Mouse (Mus musculus): ENCODE measurements around the gene Wdr63.
A peak's percentile ranks its signal among the peaks of the same experiment; 100 is the strongest.

Wdr63 gene

GRCm38 (mm10) chr3:146053082-146053814 lies 54.7 kb downstream of the Wdr63 start:
- no peak for DNase-seq (ENCODE audit: inconsistent ontology term)

- peak; percentile 57 for DNase-seq (ENCODE audit: inconsistent ontology term)
These were observed 56.5 kb downstream of the Wdr63 start for GRCm38 (mm10) chr3:146051277-146052007.

GRCm38 (mm10) chr3:146049951-146050350 lies 58.0 kb downstream of the Wdr63 start:
- no peak for DNase-seq (ENCODE audit: inconsistent ontology term)

- peak; percentile 25 for DNase-seq (ENCODE audit: inconsistent ontology term)
These were observed 60.2 kb downstream of the Wdr63 start for GRCm38 (mm10) chr3:146047704-146048207.

- no peak for DNase-seq (ENCODE audit: inconsistent ontology term)
These were observed 61.9 kb downstream of the Wdr63 start for GRCm38 (mm10) chr3:146046076-146046475.

- peak; percentile 81 for DNase-seq (ENCODE audit: inconsistent ontology term)
These were observed 63.0 kb downstream of the Wdr63 start for GRCm38 (mm10) chr3:146044977-146045376.

GRCm38 (mm10) chr3:146041382-146041781 lies 66.5 kb downstream of the Wdr63 start:
- DNase-seq (ENCODE audit: inconsistent ontology term), result no peak

- DNase-seq (ENCODE audit: inconsistent ontology term), result no peak
These were observed 68.6 kb downstream of the Wdr63 start for GRCm38 (mm10) chr3:146039132-146039903.

GRCm38 (mm10) chr3:146037906-146038305 lies 70.0 kb downstream of the Wdr63 start:
- DNase-seq (ENCODE audit: inconsistent ontology term), result no peak

GRCm38 (mm10) chr3:146032976-146033375 lies 75.0 kb downstream of the Wdr63 start:
- no peak for DNase-seq (ENCODE audit: inconsistent ontology term)

- no peak for DNase-seq (ENCODE audit: inconsistent ontology term)
These were observed 77.6 kb downstream of the Wdr63 start for GRCm38 (mm10) chr3:146030255-146030836.

GRCm38 (mm10) chr3:146029234-146029633 lies 78.7 kb downstream of the Wdr63 start:
- DNase-seq (ENCODE audit: inconsistent ontology term), result no peak

GRCm38 (mm10) chr3:146028406-146028805 lies 79.5 kb downstream of the Wdr63 start:
- no peak for DNase-seq (ENCODE audit: inconsistent ontology term)

- DNase-seq (ENCODE audit: inconsistent ontology term), result no peak
These were observed 80.8 kb downstream of the Wdr63 start for GRCm38 (mm10) chr3:146027116-146027515.

- DNase-seq (ENCODE audit: inconsistent ontology term), result no peak
These were observed 82.4 kb downstream of the Wdr63 start for GRCm38 (mm10) chr3:146025499-146025898.

GRCm38 (mm10) chr3:146024746-146025145 lies 83.2 kb downstream of the Wdr63 start:
- no peak for DNase-seq (ENCODE audit: inconsistent ontology term)

- DNase-seq (ENCODE audit: inconsistent ontology term), result no peak
These were observed 85.7 kb downstream of the Wdr63 start for GRCm38 (mm10) chr3:146022232-146022631.

GRCm38 (mm10) chr3:146017521-146017920 lies 90.4 kb downstream of the Wdr63 start:
- no peak for DNase-seq (ENCODE audit: inconsistent ontology term)

- DNase-seq (ENCODE audit: inconsistent ontology term), result no peak
These were observed 91.0 kb downstream of the Wdr63 start for GRCm38 (mm10) chr3:146016979-146017378.

- DNase-seq (ENCODE audit: inconsistent ontology term), result no peak
These were observed 93.6 kb downstream of the Wdr63 start for GRCm38 (mm10) chr3:146014321-146014720.

GRCm38 (mm10) chr3:146013490-146013889 lies 94.4 kb downstream of the Wdr63 start:
- no peak for DNase-seq (ENCODE audit: inconsistent ontology term)
